Mouse (Mus musculus): Measurements from ENCODE around the gene Vmo1.
"Not testable (repeated sequence)": the region's sequence is repeated elsewhere in the genome, so short reads cannot be mapped to it uniquely, and the experiment has no call there.

The Vmo1 gene

DNA sequence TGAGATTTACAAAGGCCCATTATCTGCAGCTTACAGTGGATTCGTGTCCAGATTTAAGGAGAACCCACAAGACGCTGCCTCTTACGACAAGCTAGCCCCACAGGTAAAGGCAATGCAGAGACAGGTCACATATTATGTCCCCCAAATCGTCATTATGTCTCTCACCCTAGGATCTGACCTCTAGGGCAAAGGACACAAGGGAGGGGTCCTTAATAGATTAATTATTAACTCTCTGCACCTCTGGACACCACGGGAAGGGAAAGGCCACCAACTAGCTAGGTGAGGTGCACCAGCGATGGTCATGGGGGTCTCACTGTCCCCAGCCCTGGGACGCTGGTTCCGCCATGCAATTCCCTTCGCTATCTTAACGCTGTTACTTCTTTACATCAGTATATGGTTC lies 4.5 kb upstream of the Vmo1 start, which contains the start of gene Gltpd2:
Gltpd2 (plus strand) TSS at position 274 of the 400 bp plus-strand sequence.
- DNase-seq: no peak

DNA sequence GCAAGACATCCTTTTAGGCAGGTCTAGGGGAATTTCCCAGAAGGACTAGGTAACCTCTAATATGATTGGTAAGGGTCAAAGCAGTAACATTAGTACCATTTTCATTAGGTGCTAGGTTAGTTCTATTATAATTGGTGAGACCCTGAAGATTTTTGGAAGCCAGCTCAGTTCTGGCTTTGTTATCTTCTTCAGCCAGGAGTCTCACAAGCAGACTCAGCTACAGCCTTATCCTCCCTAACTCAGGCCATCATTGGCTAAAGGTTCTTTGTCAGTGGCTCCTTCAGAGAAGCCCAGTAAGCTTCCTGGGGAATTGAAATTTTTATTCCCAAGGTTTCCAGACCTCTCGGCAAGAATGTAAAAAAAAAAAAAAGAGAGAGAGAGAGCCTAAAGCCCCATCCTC lies 4.0 kb upstream of the Vmo1 start:
- DNase-seq: no peak

DNA sequence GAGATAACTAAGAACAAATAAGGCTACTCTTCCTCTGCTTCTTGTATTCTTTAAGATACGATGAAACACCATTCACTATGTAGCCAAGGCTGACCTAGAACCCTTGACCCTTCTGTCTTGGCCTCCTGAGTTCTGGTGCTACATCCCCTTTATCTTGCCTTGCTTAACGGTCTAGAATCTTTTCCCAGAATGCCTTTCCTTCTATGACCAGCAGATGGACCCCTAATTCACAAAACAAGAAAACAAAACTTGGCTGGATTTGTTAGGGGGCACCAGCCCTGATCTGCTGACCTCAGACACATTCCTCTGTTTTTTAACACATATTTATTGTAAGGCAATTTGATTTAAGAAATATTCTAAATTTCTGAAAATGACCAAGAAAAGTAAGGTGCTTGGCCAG lies 1.9 kb upstream of the Vmo1 start:
- DNase-seq: peak; percentile 67

DNA sequence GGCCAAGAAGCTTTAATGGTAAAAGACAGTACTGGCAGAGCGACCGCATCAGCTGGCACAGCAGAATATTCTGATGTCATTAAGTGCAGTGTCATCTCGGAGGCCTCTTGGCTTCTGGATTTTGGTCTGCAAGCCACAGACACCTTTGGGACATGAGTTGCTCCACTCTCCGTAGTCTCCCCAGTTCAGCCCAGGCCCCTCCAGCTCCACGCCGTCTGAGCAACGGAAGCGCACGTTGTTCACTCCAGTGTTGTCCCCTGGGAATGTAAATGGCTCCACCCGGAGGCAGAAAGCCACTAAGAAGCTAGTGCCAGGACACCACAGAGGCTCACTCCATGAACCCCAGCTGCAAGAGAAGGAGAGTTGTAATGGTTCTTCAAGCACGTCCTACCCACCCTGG lies 896 bp downstream of the Vmo1 start:
- DNase-seq: no peak

DNA sequence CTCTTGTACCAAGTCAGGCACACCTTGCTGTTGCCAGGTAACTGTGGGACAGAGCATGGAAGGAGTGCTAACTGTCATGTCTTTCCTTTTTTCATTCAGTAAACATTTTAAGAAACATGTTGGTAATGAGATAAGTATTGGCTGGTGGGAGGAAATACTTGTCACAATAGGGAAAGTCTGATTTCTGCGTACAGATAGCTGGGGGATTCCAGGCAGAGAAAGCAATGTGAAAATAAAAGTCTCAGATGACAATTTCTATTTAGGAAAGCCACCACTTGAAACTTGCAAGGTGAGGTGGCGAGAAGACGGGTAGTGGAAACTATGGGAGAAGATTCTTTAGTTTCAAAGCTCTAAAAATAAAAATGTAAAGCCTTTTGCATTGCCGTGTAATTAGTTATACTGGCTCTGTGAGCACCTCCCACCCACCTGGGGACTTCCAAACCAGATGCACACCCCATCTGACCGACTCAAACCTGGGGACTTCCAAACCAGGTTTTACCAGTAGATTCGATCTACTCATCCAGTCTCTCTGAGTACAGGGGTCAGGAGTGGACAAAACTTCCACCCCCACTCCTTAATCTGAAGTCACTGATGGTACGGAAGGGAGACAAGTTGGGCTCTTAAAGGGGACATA lies 1.6 kb downstream of the Vmo1 start:
- DNase-seq: no peak

DNA sequence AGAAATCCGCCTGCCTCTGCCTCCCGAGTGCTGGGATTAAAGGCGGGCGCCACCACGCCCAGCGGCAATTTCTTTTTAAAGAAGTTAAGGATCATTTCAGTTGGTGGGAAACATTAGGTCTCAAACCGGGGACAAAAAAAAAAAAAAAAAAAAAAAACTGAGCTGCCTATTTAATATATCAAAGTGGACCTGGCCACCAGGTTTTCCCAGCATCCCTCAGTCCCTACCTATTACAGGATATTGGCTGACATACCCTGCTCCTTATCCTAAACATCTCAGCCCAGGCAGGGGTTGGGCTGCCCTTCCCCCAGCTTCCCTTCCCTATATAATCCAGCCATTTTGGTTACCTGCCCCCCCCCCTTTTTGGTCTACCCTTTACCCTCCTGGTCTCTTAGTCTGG lies 2.6 kb downstream of the Vmo1 start:
- no peak for DNase-seq

DNA sequence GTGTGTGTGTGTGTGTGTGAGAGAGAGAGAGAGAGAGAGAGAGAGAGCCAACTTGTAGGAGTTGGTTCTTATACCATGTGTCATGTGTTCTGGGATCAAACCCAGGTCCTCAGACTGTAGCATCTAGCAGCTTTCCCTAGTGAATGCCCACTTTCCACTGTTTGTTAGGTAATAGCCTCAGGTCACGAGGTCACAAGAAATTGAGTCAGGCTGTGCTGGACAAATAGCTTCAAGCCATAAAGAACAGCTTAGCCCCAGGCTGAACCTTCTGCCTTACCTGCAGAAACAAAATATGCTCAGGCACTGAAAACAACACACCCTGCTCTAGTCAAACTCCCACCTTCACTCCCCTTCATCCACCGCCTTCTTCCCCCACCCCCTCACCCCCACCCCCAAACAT lies 3.2 kb downstream of the Vmo1 start:
- no peak for DNase-seq

DNA sequence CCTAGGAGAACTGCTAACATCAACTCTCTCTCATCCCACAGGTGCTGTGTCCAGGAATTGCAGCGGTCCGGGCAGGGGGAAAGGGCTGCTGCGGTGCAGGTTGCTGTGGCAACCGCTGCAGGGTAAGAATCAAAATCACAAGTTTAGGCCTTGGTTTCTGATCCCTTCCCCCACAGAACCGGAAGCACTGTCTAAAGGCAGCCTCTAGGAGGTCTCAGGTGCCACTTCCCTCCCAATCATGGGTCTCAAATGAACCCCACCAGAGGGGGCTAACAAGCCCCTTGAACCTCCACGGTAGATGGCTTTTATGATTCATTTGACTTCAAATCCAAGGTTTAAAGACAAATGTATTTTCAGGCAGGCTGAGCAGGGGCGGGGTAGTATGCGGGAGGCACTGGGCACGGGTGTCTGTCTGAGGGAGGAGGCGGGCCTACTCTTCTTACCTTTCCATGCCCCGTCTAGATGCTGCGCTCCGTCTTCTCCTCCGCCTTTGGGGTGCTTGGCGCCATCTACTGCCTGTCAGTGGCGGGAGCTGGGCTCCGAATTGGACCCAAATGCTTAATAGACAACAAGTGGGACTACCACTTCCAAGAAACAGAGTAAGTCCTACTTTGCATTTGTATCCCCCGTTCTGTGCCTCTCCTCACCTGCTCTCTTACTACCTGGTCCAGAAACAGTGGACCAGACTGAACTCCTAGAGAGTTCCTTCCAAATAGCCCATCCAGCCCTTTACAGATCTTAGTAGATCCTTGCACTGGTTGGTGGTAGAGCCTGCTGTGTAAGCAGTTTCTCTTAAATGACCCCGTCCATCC lies 4.5 kb downstream of the Vmo1 start:
- DNase-seq: peak; percentile 53

DNA sequence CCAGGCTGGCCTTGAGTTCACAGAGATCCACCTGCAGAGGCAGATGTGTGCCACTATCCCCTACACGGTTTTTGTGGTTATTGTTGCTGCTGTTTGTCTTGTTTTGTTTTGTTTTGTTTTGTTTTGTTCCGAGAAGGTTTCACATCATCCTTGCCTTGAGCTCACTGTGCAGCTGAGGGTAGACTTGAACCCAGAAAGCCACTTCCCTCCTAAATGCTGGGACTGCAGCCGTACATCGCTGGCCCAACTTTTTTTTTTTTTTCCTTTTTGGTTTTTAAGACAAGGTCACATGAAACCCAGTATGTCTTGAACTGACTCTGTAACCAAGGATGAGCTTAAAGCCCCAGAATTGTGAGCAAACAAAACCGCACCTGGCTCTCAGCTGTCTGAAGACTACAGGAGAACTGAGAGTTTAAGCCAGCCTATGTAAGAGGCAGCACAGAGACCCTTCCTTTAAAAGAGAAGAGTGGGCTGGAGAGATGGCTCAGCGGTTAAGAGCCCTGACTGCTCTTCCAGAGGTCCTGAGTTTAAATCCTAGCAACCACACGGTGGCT lies 7.4 kb downstream of the Vmo1 start:
- DNase-seq: no peak

DNA sequence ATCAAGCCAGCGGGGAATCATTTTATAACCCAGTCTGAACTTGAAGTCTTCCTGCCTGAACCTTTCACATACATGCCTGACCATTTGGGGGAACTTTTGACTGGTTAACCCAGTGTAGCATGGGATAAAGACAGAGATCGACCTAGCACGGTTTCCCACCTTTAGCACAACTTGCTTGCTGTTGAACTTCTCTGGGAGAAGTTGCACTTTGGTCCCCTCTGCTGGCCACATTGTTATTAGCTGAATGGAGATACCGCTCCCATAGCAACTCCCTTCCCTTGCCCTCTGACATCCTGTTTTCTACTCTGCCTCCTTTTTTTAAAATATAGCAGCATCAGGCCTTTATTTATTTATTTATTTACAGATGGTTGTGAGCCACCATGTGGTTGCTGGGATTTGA lies 8.0 kb downstream of the Vmo1 start:
- peak; percentile 83 for DNase-seq

DNA sequence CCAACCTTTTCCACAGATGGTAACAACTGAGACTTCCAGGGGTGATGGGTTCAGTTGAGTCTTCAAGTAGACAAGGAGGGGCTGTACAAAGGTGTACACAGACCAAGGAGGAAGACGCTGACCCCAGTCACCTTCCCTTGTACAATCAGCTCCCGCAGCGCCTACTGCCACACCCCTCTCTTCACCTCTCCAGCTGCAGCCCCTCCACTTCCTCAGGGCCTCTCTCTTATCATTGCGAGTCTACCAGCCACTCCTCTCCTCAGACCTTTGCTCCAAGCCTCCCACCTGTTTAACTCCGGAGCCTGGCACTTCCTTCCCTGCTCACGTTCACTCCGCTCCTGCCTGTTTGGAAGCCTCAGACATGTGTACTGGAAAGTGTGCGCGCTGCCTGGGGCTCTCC lies 9.4 kb downstream of the Vmo1 start, which contains the start of gene Tm4sf5:
Tm4sf5 (plus strand) TSS at position 275 of the 400 bp plus-strand sequence.
- no peak for DNase-seq

DNA sequence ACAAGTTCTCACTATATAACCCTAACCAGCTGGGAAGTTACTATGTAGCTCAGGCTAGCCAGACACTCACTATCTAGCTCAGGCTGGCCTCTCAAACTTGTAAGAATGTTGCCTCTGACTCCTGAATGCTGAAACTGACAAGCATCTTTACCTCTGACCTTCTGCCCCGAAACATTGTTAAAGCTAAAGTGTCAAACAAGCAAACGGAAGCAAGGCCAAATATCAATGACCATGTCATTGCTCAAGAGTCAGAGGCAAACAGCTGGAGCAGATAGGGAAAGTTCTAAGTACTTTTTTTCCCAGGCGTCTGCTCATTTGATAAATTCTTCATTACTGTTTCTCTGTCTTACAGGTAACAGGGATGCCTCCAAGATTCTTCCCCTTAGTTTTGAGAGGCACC lies 12.4 kb downstream of the Vmo1 start:
- no peak for DNase-seq

DNA sequence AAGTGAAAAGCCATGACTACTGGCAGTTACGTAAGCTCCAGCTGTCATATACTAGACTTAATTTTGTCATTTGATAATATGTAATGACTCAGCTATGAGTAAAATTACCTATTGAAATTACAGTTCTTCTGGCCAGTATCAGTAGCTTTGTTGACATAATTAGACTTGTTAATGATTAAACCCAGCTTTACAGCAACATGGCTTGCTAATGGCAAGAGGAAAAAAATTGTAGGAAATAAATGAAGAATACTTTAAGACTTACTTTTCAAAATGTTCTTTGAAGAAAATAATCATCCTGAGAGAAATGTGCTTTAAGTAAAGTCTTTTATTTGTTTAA lies 14.0 kb downstream of the Vmo1 start:
- DNase-seq: no peak

DNA sequence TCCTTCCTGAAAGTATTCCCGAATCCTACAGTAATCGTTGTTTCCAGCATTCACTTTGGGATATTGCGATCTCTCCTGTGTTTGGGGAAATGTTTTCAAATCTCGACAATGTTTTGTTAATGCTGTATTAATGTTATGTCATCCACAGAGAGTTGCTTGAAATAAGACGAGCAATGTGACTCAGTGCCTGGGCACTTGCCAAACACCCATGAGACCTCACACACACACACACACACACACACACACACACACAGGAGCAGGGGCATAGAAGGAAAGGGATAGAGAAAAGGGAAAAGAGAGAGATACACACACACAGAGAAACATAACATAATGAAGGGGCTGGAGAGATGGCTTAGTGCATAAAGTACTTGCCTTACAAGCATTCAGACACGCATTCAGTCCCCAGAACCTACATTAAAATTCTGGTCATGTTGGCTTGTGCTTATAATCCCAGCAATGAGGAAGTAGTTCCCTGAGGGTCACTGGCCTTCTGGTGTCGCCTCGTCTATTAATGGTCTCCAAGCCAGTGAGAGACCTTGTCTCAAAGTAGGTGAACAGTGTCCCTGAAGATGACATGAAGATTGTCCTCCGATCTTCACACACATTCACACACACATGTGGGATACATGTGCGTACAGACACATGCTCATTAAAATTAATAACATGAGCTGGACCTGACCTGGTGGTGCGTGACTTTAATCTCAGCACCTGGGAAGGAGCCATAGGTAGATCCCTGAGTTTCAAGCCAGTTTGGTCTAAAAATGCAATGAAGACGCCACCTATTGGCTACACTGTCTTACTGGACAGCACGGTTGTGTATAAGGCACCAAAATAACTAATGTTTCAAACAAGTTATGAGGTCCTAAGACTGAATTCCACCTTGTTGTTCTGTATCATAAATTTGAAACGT lies 14.6 kb downstream of the Vmo1 start:
- peak; percentile 58 for DNase-seq

DNA sequence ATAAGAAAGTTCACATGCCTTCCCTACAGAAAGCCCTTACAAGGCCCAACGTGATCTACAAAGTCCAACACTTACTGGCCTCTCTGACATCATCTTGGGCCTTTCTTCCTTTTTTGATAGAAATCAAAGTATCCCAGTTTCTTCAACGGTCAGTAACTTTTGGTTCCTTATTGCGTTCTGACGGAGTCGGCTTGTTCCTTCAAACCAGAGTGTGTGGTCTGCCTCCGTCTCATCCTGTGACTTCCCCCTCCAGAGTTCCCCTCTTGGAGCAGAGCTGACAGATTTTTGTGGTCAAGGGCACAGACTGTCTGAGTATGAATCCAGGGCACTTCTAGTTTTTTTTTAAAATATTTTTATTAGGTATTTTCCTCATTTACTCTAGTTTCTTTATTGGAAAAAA lies 24.7 kb downstream of the Vmo1 start:
- no peak for DNase-seq

DNA sequence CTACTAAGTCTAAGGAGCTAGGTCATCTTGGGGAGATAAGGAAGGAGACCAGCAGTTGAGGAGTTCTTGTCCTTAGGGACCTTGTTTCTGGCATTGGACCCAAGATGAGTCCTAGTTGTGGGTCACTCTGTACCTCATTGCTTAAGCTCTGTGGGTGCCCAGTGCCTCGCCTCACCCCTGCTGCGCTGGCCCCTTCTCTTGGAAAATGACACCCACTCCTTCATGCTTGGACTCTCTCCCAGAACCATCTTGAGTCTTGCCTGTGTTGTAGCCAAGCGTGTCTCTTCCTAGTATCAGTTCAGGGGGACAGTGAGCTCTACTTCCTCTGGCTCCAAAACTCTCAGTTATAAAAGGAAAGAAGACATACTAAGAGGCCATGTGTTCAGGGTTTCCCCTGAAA lies 25.3 kb downstream of the Vmo1 start:
- no peak for DNase-seq

DNA sequence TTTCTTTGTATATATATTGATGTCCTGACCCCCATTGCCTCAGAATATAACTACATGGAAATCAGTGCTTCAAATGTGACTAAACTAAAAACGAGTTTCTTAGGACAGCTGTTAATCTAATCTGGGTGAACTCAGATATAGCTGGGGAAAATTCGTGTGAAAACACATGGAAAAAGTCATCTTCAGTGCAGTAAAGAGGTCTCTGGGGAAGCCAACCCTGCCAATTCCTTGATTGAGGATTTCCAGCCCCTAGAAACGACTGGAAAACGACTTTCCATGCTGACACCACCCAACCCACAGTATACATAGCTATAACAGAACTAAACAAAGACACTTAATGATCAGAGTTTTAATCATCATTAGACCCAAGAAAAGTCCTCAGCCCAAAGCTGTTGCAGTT lies 26.6 kb downstream of the Vmo1 start:
- no peak for DNase-seq

DNA sequence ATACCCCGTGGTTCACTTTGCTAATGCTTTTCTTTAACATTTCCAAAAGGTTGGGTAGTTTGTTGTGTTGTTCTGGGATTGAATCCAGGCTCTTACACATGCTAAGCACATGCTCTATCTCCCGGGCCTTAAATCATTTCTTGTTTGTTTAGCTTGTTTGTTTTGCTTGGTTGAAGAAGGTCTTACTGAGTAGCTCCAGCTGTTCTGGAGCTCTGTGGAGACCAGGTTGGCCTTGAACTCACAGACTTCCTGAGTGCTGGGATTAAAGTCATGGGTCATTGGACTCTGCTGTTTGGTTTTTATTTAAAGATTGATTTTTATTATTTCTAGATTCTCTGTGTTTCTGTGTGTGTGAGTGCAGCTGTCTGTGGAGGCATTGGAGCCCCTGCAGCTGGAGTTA lies 28.9 kb downstream of the Vmo1 start:
- peak; percentile 64 for DNase-seq

DNA sequence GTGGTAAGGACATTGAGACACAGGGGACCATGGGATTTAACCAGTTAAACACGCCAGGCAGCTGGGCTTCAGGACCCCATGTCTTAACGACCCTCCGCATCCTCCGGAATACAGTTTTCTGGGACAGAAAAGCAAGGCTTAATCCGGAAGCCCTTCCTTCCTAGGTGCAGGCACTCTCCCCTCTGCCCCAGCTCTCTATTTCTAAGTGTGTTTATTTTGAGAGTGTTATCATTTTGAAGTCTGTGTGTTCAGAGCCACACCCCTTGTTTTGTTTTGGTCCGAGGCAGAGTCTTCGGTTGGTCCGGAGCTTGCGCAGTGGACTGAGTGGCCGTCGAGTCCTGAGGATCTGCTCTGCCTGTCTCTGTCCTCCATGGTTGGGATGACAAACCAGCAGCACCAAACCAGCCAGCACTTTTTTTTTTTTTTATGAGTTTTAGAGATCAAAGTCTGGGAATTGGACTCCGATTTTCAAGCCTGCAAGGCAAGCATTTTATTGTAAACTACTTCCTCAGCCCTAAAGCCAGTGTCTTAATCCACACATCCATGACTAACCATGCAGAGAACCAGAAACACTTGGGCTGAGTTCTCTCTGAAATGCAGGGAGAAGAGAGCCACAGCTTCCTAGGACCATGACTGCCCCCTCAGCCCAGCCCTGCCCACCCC lies 39.4 kb downstream of the Vmo1 start:
- DNase-seq: peak; percentile 59

DNA sequence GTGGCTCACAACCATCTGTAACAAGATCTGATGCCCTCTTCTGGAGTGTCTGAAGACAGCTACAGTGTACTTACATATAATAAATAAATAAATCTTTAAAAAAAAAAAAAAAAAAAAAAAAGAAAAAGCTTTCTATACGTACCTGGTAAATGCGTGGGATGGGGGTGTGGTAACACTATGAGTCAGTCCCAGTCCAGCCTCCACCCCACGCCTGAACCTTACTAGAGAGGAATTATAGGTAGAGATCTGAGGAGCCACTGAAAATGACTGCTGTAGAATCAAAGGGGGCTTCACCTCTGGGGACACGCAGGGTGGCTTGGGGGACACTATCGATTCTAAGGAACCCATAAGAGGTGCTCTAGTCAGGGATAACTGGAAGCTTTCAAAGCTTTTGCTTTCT lies 41.1 kb downstream of the Vmo1 start:
- not testable (repeated sequence) for DNase-seq

DNA sequence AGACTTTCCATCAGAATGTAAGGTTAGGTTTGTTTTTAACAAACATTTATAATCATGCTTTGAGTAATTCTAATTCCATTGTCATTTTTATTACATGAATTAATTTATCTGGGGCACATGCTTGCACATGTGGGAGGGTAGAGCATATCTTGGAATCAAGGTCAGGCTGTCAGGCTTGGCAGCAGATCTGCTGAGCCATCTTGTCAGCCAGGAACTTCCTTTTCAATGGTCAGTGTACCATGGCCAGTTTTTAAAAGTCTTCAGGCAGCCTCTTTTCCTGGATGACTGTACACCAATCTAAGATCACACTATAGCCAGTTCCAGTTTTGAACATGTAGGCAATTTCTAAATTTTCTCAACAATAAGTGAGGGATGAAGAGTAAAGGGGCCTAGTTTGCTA lies 41.7 kb downstream of the Vmo1 start:
- DNase-seq: peak; percentile 61

DNA sequence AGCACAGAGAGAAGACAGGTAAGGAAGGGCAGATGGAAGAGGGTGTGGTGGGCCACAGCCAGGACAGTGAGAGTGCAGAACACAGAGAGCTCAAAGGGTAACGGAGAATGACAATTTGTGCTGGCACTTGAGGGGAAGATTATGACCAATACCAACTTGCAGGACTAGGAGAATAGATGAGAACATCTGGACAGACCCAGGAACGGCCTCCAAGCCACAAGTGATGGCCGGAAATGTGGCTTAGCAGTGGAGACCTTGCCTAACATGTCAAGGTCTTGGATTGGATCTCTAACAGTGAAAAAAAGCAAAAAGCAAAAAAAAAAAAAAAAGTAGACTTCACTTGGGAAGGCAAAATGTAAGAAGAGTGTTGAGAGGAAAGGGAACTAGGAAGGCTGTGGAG lies 44.7 kb downstream of the Vmo1 start:
- DNase-seq: no peak

Measured in kidney, postnatal 14 days (tissue).